Mouse (Mus musculus) lung, adult 2 months (tissue): ENCODE measurements at regions not wholly inside any gene's neighbourhood (a gene's known extent, or its start where the extent isn't known, plus 50 kb on each side); places are given as distances from the start of the nearest gene placed in this dataset.

Source experiments
- CTCF ChIP-seq: fragments of 200-500 bp; IDR thresholded peaks from 2 replicates; pipeline ENCODE4 v1.5.1; 2011; ENCODE audit warnings: mild to moderate bottlenecking, low read length, control low read depth; ENCODE audit not compliant: insufficient read depth
- POLR2A ChIP-seq: fragments of 200-500 bp; IDR thresholded peaks from 2 replicates; pipeline ENCODE4 v1.6.1; 2011; ENCODE audit warnings: low read depth, mild to moderate bottlenecking, control low read depth, low read length, borderline replicate concordance; ENCODE audit errors: extremely low read depth

- TF ChIP-seq POLR2A: no peak
- no peak for TF ChIP-seq CTCF
Observed at GRCm38 (mm10) chr14:76868131-76868530, 168.4 kb upstream of the Ccdc122 start.
